Mouse (Mus musculus) heart, embryonic 14.5 days (tissue): Measurements from ENCODE around the gene Atp5e. TPM values are rescaled to one million over a fixed set of nuclear protein-coding genes. Genes with fewer than 3 reads are reported as not detected.
A peak's percentile ranks its signal among the peaks of the same experiment; 100 is the strongest.

ENCODE experiments used
- ATAC-seq: fragments of 200-750 bp; cut with Nextera tagmentation; 2 replicates; pipeline ENCODE4 v1.8.0; 2017; ENCODE audit warnings: low read depth, moderate TSS enrichment; ENCODE audit not compliant: insufficient number of reproducible peaks, insufficient read depth, low FRiP score
- H3K27ac ChIP-seq, 2 experiments: fragments of 200-500 bp in 1 of 2; fragments of 300-500 bp in 1 of 2; sonication (generic) in 1 of 2; replicated peaks in 1 of 2; 2 replicates each; pipeline ENCODE4 v1.5.1; 2012 to 2014; ENCODE audit warnings: low read depth in 2 of 2, low read length in 2 of 2, control low read depth in 1 of 2, mild to moderate bottlenecking in 1 of 2, mixed read lengths in 1 of 2; ENCODE audit not compliant: control insufficient read depth in 1 of 2, insufficient read depth in 1 of 2
- H3K27me3 ChIP-seq: fragments of 300-500 bp; sonication (generic); 2 replicates; pipeline ENCODE4 v1.6.1; 2014; ENCODE audit warnings: mild to moderate bottlenecking, low read length, control low read depth; ENCODE audit not compliant: control insufficient read depth, insufficient read depth
- H3K36me3 ChIP-seq: fragments of 300-500 bp; sonication (generic); 2 replicates; pipeline ENCODE4 v1.6.1; 2014; ENCODE audit warnings: mild to moderate bottlenecking, control low read depth, low read length, mixed read lengths; ENCODE audit not compliant: control insufficient read depth, insufficient read depth
- H3K4me1 ChIP-seq, 2 experiments: fragments of 200-500 bp in 1 of 2; fragments of 300-500 bp in 1 of 2; sonication (generic) in 1 of 2; 2 replicates each; pipeline ENCODE4 v1.6.1; 2012 to 2014; ENCODE audit warnings: low read length in 2 of 2, control low read depth in 1 of 2, mixed read lengths in 1 of 2; ENCODE audit not compliant: control insufficient read depth in 2 of 2, insufficient read depth in 2 of 2
- H3K4me2 ChIP-seq: fragments of 300-500 bp; sonication (generic); 2 replicates; pipeline ENCODE4 v1.6.1; 2014; ENCODE audit warnings: mild to moderate bottlenecking, low read length
- H3K4me3 ChIP-seq, 2 experiments: fragments of 200-500 bp in 1 of 2; fragments of 300-500 bp in 1 of 2; sonication (generic) in 1 of 2; 2 replicates each; pipeline ENCODE4 v1.5.1; 2012 to 2014; ENCODE audit warnings: low read length in 2 of 2, mild to moderate bottlenecking in 2 of 2, control low read depth in 1 of 2, low read depth in 1 of 2, moderate library complexity in 1 of 2; ENCODE audit not compliant: control insufficient read depth in 1 of 2, insufficient read depth in 1 of 2
- H3K9ac ChIP-seq: fragments of 300-500 bp; sonication (generic); 2 replicates; pipeline ENCODE4 v1.6.1; 2014; ENCODE audit warnings: mild to moderate bottlenecking, low read length
- H3K9me3 ChIP-seq: fragments of 300-500 bp; sonication (generic); 2 replicates; pipeline ENCODE4 v1.6.1; 2016; ENCODE audit warnings: low read length, control low read depth; ENCODE audit not compliant: control insufficient read depth
- WGBS: fragments of 180-500 bp; shearing (Covaris S2); extraction: QIAGEN DNeasy Blood & Tissue Kit; methylation state at CpG from one replicate; pipeline ENCODE4 v1.1.7; 2014; 5-methylcytosine and 5-hydroxymethylcytosine counted together
- polyA plus RNA-seq: library from polyadenylated mRNA; unstranded; fragments of >200 nt; fragmentation: Nextera tagmentation; extraction: Ambion mirVana; gene quantifications from 2 replicates; pipeline ENCODE4 v1.2.1, GENCODE M21; 2014

Gene Atp5e
- polyA plus RNA-seq, 1 experiment from 2014 or later = 1,420 TPM

GRCm38 (mm10) chr2:174470786-174471405 lies 7.0 kb upstream of the Atp5e start:
- H3K36me3 ChIP-seq = peaks cover 48% of the 10 kb centered on the region
- 70% methylated on average over 7 of the region's 7 CpGs for WGBS
- no peaks in the 10 kb centered on the region for H3K27me3 ChIP-seq
- no peak for ATAC-seq
- no peak overlapping the region for H3K4me3 ChIP-seq
- H3K4me2 ChIP-seq = no peak overlapping the region
- H3K9ac ChIP-seq = no peak overlapping the region
- no peaks in the 10 kb centered on the region for H3K9me3 ChIP-seq
- H3K27ac ChIP-seq = no peak overlapping the region
- H3K4me1 ChIP-seq = peaks cover 10 to 22% of the 10 kb centered on the region in 2 experiments; a peak in 3 of 4 replicates

DNA sequence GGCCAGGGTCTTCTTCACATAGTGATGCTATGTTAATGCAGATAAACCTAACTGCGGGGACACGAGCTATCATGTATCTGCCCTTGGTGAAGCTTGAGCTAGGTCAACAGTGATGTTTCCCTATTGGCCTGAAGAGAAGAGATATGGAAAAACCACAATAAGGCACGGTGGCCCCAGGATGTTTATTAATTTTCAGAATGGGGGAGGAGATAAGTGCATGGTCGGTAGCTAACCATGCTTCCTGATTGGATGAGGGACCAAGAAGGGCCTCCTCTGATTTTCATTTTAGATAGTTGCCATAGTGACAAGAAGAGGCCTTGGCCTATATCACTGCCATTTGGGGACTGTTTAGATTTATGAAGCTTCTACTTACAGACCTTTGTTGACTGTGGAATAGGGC lies 6.4 kb upstream of the Atp5e start:
- Histone ChIP-seq H3K36me3 (peaks cover 53% of the 10 kb centered on the region), H3K9ac (no peak overlapping the region), H3K4me2 (no peak overlapping the region), H3K4me3 (no peak overlapping the region), H3K27ac (no peak overlapping the region), H3K9me3 (no peaks in the 10 kb centered on the region), H3K4me1 (peaks cover 10 to 22% of the 10 kb centered on the region in 2 experiments; a peak in 3 of 4 replicates), H3K27me3 (no peaks in the 10 kb centered on the region)
- 73% methylated on average over 4 of the region's 4 CpGs for WGBS
- no peak for ATAC-seq

- peak overlapping the region; percentile 97 for H3K4me2 ChIP-seq
- peaks cover 72% of the 10 kb centered on the region for H3K36me3 ChIP-seq
- H3K27me3 ChIP-seq = no peaks in the 10 kb centered on the region
- 30% methylated on average over 10 of the region's 10 CpGs for WGBS
- no peaks in the 10 kb centered on the region for H3K9me3 ChIP-seq
- H3K4me3 ChIP-seq = peak overlapping the region; percentile 78 to 84
- peak overlapping the region; percentile 85 for H3K9ac ChIP-seq
- peak overlapping the region; percentile 76 to 77; a peak in 3 of 4 replicates for H3K27ac ChIP-seq
- H3K4me1 ChIP-seq = peaks cover 2 to 5% of the 10 kb centered on the region in 2 experiments; a peak in 2 of 4 replicates
- ATAC-seq = peak; percentile 28; the same call in 1 of the 2 replicates
Measured at GRCm38 (mm10) chr2:174463370-174463769, 535 bp downstream of the Atp5e start.

DNA sequence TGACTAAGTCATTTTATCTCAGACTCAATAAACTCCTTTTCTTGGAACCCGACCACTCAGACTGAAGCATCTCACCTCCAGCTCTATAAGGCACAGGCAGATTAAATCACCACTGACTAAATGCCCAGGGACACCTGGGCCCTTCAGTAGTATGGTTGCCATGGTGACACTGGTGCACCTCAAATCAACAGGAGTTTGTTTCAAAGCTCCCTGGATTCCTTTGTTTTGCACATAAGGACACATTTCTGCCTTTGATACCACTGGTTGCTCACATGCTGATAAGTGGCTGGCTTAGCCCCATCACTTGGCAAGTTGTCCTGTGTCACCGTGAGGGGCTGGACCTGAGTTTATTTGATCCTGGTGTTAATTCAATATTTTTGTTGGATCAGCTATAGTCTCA lies 4.5 kb downstream of the Atp5e start:
- Histone ChIP-seq H3K9me3 (no peaks in the 10 kb centered on the region), H3K27ac (no peak overlapping the region), H3K4me2 (no peak overlapping the region), H3K36me3 (peaks cover 33% of the 10 kb centered on the region), H3K4me1 (peaks cover 2 to 5% of the 10 kb centered on the region in 2 experiments; a peak in 2 of 4 replicates), H3K4me3 (no peak overlapping the region), H3K27me3 (no peaks in the 10 kb centered on the region), H3K9ac (no peak overlapping the region)
- no peak for ATAC-seq
- WGBS = 63% methylated on average over 2 of the region's 2 CpGs

DNA sequence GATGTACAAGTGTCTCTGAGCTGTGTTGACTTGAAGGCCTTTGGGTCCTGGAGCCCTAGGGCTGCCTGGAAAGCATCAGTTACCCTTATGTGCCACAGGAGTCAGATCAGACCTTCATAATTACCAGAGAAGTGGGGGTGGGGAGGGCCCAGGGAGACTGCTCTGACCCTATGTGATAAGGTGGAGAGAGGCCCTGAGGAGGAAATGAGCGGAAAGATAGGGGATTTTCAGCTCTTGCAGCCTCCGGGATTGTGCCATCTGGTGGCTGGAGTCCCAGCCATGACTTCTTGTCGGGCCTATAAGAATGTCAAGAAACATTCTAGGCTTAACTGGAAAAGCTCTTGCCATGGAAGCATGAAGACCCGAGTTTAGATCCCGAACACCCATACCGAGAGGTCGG lies 10.2 kb downstream of the Atp5e start:
- Histone ChIP-seq H3K4me2 (no peak overlapping the region), H3K9ac (no peak overlapping the region), H3K36me3 (no peaks in the 10 kb centered on the region), H3K4me3 (no peak overlapping the region), H3K4me1 (no peaks in the 10 kb centered on the region; a peak in 1 of 4 replicates), H3K27me3 (no peaks in the 10 kb centered on the region), H3K9me3 (no peaks in the 10 kb centered on the region), H3K27ac (no peak overlapping the region)
- 50% methylated on average over 7 of the region's 7 CpGs for WGBS
- ATAC-seq = no peak

DNA sequence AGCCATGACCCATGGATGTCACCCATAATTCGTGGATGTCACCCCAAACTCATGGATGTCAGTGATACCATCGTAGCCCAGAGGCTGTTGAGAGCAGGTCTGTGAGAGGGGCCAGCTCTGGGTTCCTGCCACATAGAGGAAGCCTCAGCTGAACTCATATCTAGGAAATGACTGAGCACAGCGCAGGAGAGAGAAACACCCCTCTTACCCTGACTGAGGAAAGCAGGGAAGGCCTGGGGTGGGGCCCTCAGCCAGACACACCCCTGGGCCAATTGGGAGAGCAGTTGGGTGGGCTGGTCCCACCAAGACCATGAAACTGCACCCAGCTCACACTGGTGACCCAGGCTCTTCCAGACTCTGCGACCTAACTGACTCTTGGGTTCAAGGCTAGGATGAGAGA lies 13.6 kb downstream of the Atp5e start, which contains the start of gene Tubb1:
Gene Tubb1, plus strand, starts transcription at position 343 of the 400 bp plus-strand sequence.
- Histone ChIP-seq H3K4me1 (no peaks in the 10 kb centered on the region; a peak in 1 of 4 replicates), H3K4me2 (no peak within 1 kb of the TSS), H3K27me3 (no peaks in the 10 kb centered on the region), H3K4me3 (no peak within 1 kb of the TSS), H3K9ac (no peak within 1 kb of the TSS), H3K27ac (no peak within 1 kb of the TSS), H3K9me3 (no peaks in the 10 kb centered on the region), H3K36me3 (no peaks in the 10 kb centered on the region)
- no peak for ATAC-seq
- WGBS = 70% methylated on average over 4 of the region's 4 CpGs

DNA sequence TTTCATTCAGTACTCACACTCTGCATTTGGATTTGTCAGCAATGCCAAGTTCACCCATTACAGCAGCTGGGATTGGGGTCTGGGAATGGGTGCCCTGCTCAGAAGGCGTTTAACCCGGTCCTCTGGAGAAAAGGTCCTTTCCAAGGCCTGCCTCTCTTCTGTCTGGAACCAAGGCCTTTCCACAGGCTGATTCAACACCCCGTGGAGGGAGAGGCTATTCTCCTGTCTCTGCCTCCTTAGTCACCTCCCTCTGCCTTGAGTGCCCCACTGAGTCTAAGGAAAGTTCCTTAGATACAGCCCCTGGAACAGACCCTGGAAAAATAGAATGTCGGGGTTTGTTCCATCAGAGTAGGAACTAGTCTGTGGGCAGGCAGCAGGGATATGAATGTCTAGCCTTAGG lies 15.5 kb downstream of the Atp5e start:
- ATAC-seq = no peak
- Histone ChIP-seq H3K9ac (no peak overlapping the region), H3K4me3 (no peak overlapping the region), H3K27ac (no peak overlapping the region), H3K27me3 (no peaks in the 10 kb centered on the region), H3K4me2 (no peak overlapping the region), H3K4me1 (0 out of 4 replicates have a peak, but pooled peaks cover 0 to 2% of the 10 kb centered on the region in 2 experiments), H3K9me3 (no peaks in the 10 kb centered on the region), H3K36me3 (no peaks in the 10 kb centered on the region)
- 75% methylated on average over 4 of the region's 4 CpGs for WGBS

DNA sequence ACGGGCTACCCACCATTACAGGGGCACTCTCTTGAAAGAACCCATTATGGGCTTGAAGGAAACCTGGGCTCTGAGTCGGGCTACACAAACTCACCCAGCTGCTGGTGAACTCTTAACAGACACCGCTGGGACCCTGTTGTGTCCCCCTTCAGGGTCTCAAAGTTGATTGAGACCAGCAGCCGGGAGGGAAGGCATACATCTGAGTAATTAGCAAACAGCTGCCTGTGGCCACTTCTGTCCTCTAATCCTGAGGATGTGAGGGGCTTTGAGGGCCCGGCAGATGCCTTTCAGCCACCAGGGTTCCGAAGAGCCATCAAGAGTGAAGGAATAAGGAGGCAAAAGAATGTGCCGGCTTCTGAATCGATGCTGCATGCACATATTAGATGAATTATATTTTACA lies 17.0 kb downstream of the Atp5e start:
- Histone ChIP-seq H3K36me3 (no peaks in the 10 kb centered on the region), H3K4me2 (no peak overlapping the region), H3K27me3 (no peaks in the 10 kb centered on the region), H3K4me3 (no peak overlapping the region), H3K4me1 (peaks cover 10 to 11% of the 10 kb centered on the region in 2 experiments; a peak in 3 of 4 replicates), H3K27ac (no peak overlapping the region), H3K9me3 (no peaks in the 10 kb centered on the region), H3K9ac (no peak overlapping the region)
- no peak for ATAC-seq
- 69% methylated on average over 8 of the region's 8 CpGs for WGBS
